Mouse (Mus musculus): ENCODE measurements at regions not wholly inside any gene's neighbourhood (a gene's known extent, or its start where the extent isn't known, plus 50 kb on each side); places are given as distances from the start of the nearest gene placed in this dataset.

DNA sequence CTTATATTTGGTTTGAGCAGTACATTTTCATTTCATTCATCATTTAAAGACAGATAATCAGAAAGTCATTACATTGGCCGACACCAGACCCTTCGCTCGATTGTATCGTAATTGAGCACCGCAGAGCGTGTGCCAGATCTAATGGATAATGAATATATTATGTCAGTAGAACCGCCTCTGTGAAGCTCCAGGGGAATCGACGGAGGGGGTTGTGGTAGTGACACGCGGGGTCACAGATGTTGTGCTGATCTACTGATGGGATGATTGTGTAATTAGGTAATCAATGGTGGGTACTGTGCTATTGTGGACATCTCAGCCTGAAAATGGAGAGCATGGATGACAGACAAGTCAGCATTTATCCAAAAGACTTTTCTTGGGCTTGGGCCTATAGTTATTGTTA lies 414.3 kb upstream of the Tenm2 start:
- DNase-seq (ENCODE audit: low spot score), result peak; percentile 15

DNA sequence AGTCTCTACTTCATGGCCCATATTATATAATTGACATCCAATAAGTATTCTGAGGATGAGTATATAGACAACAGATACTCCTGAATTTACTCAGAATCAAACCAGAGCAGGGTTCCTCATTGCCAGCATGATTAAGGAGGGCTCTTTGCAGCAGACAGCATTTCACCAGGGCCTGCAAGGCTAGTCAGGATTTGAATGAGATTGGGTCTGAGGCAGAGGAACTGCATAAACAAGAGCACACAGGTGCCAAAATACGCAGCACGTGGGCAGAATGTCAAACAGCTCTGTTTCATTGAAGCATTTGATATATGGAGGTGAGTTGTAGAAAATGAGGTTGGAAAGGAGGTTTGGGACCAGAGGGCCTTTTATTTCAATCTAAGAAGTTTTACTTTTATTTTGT lies 387.5 kb upstream of the Tenm2 start:
- no peak for DNase-seq (ENCODE audit: low spot score)

DNA sequence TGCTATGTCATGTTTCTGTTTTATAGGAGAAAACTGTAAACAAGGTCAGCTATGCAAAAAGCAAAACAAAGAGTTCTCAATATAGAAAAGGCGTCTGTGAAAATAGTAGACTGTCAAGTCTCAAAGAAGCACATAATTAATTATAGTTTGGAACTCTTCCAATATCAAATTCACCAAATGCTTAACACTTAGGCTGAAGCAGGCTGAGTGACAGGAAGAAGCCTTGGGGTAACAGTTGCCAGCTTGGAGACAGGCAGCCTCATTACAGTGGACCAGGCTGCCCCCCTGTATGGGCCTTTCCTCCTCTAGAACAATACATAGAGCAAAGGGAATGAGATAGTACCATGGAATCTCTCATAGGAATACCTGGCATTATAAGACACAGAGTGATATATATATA lies 364.8 kb upstream of the Tenm2 start:
- no peak for DNase-seq (ENCODE audit: low spot score)

DNA sequence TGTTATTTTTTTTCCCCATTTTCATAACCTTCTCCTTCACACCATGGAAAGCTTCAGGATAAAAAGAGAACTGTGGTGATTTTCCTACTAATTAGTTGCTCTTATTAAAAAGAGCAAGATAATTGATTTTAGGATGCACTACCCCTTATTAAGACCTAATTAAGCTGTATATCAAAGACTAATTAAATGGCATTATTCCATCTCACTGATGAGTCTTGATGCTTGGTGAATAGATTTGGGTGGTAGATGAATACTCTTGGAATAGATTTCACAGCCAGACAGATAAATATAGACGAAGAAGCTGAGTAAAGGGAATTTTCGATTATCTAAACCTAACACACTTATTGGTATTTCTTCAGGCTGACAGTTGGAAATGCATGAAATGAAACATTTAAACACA lies 346.5 kb upstream of the Tenm2 start:
- DNase-seq (ENCODE audit: low spot score), result no peak

DNA sequence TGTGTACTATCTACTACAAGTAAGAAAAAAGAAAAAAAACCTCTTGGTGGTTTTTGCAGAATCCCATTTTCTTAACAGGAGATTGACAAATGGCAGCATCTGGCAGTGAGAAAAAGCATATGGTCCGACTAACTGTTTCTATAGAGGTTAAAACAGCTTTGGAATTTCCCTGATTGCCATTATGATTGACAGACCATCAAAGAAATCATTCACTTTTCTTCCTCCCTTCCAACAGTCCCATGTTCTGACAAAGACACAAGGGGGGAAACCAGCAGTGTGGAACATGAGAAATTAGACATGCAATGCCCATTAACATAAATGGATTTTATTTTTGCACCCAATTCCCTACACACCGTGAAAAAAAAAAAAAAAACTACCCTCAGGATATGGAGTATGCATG lies 297.9 kb upstream of the Tenm2 start:
- no peak for DNase-seq (ENCODE audit: low spot score)

DNA sequence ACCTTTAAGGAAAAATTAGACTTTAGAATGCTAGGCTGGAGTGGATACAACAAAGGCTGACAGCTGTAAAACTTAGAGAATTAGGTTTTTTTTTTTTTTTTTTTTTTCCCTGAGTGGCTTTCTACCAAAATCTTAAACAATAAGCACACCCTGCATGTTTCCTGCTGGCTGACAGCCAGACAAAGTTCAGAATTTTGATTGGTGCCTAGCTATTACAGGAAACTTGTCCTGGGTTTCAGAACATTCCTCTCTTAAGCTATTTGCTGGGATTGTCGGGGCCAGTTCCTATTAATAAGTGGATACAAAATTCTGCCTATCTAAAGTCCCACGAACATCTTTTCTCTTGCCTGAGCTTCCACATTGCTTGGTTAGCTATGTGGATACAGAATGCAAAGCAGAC lies 296.7 kb upstream of the Tenm2 start:
- DNase-seq (ENCODE audit: low spot score), result no peak

DNA sequence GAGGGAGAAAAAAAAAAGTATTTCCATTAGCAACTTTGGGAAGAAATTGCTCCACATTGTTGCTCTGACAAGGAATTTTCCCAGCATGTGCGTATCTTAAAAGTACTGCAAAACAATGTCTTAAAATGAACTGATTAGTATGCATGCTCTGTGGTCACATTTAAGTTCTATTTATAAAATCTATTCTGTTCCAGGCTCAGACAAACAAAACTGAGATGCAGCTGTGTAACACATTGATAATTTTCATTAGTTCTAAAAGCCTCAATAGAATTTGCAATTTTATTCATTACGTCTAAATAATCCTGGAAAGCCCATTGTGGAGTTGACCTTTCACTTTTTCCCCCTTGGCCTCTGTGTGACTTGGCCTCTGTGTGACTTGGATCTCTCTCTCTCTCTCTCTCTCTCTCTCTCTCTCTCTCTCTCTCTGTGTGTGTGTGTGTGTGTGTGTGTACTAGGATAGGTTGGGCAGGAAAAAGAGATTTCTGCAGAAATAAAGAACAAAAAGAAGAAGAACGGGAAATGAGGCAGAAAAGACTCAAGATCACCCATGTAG lies 262.8 kb upstream of the Tenm2 start:
- DNase-seq (ENCODE audit: low spot score), result no peak

DNA sequence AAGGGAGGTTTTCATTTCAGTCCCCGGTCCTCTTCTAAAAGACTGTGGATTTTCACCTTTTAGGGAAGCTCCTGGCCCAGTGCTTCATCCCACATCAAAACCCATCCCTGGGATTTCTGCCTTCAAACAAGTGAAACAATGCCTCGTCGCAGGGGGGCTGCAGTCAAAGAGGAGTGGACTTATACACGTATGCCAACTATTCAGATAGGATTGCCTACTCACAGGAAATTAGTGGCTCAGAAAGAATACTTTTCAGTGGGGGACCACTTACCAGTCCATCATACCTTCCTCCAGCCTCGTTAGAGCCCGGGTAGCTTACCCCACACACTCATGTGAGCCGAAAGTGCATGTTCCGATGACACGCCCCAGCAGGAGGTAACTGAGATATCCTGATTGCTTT lies 262.1 kb upstream of the Tenm2 start:
- peak; percentile 5 for DNase-seq (ENCODE audit: low spot score)

DNA sequence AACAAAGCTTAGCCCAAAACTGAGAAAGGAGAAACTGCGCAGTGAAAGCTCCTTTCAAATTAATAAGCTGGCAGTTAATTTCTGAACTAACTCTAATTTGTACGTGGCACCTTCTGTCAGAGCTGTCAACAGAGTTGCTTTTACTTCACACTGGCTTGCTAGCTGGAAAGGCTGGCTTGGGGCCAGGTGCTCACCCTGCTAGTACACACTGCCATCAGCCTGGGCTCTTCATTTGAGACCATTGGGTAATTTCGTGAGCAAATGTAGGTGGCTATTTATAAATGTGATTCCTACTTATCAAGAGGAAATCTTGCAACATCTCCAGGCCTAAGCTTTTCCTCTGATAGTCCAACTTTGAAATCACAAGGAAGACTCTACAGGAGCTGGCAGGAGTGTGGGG lies 244.5 kb upstream of the Tenm2 start:
- no peak for DNase-seq (ENCODE audit: low spot score)

DNA sequence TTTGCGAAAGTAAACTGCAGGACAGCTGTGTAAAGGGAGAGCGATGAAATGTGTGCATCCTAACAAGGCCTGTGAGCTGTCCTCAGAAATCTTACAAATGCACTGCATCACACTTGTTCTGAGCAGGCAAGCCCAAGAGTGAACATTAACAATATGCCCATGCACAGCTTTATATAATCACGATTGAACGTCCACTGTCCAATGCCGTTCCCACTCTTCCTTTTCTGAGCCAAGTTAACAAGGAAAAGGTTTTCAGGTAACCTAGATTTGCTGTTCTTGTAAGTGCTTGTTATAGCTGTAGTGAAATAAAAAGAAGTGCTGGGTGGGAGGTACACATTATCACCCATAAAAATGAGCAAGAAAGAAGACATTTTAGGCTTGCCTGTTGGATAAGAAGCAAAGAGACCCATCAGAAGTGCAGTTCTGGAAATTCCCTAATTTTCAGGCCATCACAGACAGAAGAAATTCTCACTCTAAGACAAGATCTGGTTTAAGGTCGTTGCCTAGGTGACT lies 243.3 kb upstream of the Tenm2 start:
- no peak for DNase-seq (ENCODE audit: low spot score)

DNA sequence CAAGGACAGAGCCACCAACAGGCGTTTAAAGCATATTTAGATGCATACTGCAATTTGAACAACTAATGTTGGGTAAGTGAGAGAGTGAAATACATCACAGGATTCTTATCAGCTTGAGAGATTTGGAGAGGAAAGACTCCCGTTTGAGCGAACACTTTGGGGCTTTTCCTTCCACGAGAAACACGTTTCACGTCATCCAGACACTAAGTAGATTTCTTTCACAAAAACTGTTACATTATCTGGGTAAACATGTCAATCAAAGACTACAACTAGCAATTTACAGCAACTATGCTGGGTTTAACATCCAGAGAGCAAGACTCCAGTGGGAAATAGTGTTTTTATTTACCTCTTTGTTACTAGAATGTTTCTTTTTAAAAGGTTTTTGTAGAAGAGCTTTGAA lies 238.3 kb upstream of the Tenm2 start:
- DNase-seq (ENCODE audit: low spot score), result no peak

DNA sequence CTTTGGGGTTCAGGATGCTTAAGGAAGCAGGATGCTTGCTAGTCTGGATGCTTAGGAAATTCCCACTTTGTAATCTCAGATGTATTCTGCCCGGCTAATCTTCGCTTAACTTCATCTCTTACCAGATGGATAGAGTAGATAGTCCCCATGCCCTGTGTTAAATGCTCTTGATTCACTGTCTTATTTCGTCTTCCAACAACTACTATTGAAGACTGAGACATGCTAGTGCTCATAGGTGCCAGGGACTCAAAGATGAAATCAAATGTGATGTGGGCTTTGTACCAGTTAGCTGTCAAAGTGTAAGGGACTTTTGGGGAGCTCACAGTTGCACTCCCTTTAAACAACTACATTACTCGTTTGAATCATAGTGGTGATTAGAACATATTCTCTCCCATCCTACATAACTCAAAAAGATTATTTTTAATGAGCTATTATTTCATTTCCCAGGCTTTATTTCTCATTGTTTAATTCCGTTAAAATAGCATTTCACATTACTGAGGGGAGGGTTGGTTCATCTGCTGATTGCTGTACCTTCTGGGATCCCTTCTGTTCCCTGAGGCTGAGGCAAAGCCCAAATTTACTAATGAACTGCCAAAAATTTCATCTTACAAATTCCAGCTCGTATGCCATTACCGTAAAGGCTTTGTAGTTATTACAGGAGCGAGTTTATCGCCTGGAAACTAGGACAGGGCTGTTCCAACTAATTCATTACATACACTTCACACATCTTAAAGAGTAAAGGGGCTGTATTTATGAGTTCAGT lies 228.1 kb upstream of the Tenm2 start:
- no peak for DNase-seq (ENCODE audit: low spot score)

DNA sequence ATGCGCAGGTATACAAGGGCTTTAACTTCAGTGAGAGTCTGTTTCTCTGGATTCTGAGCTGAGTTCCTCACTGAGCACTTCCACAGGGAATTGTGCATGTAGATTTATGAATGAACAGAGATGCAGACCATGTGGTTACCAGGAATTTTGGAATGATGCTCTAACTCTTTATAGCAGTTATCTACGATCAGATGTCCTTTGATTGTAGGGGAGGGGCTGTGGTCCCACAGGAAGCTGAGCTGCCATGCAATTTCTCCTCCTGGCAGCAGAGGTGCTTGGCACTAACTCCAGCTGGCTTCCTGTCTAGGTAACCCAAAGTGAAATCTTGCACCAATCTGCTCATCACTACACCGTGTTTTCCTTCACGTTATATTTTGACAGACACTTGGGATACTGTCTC lies 226.6 kb upstream of the Tenm2 start:
- no peak for DNase-seq (ENCODE audit: low spot score)

DNA sequence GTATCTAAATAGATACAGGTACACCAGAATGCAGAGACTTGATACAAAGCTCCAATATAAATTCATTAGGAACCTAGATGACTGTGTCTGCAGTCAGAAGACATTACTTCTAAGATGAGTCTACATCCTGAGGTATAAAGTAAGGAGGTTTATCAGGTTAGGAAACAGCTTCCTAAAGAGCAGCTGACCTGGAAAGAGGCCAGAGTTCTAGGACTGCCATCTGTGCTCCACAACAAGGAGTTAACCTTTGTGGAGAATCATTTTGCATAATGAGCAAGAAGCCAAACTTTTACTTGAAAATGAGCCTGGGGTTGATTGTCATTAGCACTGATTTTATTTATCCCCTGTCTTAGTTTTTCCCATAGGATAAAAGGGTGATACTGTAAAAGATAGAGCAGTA lies 211.6 kb upstream of the Tenm2 start:
- DNase-seq (ENCODE audit: low spot score), result no peak

DNA sequence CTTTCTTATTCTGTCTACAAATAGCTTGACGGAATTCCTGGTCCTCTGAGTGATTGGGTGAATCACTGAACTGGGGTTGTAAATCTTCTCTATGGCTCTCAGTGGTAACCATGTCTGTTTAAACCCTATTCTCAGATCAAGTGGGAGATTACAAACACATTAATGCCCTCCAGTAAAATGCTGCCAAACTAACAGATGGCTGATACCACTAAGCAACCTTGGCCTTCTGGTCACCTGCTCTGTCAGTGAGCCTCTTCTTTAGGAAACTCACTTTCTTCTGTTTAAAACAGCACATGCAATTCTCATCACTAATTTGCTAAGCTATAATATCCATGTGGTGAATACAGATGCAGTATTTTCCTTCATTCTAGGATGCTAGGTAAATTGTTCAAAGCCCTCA lies 210.9 kb upstream of the Tenm2 start:
- DNase-seq (ENCODE audit: low spot score), result no peak

DNA sequence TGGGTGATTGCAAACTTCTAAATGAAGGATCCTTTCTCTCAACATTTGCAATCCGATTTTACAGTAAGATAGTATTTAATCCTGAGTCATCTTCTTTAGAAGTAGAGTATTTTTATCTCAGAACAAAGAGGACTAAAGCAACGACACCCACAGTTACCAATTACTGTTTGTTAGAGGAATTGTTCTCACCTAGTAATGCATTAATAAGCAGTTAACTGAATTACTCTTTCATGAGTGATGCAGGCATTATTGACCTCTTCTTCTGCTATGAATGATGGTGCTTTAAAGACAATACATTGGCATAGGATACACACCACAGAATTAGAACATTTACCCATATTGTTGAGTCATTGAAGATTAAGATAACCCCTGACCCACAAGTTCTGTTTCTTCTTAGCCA lies 207.0 kb upstream of the Tenm2 start:
- DNase-seq (ENCODE audit: low spot score), result peak; percentile 22

DNA sequence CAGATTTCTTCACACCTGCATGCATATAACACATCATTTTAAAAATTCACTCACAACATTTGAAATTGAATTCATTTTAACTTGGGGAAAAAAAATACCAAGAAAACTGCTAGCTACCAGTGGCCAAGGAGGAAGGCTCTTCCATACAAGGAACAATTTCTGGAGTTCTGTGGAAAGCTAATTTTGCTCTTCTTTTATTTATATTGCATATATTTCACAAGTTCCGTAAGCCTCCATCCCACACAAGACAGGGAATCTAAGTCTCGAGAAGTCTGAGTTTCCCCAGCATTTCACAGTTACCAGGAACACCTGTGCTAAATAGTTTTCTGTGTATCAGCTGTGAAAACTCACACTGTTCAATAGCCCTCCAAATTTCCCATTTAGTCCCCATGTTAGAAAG lies 198.8 kb upstream of the Tenm2 start:
- DNase-seq (ENCODE audit: low spot score), result no peak

DNA sequence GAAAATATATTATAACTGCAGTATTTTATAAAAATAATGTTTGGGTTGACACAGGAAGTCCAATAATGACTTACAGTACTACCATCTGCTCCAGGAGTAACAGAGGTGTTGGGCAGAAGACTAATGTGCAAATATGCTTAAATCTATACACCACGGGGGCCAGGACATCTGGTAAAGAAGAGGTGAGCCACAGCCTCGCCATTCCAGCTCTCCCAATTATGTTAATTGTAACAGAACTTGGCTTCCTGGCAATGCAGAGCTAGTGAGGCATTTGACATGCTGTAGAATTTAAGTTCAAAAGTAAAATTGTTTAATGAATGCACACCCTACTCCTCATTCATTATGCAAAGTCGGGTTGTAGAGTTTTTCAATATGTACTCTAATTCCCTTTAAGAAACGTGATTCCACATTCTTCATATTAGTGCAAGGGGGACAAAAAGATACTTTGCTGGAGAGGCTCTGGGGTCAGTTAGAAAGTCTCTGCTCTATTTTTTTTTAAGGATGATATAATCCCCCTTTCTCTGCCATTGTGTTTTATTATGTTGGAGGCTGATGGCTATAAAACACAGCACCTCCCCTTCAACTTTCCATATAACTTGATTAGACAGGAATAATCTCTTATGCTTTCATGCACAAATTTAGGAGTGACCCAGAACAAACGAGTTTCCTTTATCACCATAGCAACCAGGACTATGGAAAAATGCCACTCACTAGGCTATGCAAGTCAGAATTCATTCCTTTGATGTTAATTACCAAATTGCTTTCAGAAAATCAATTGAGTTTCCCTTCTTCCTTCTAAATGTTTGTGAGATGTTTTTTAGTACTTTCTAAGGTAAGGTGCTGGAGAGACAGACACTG lies 188.8 kb upstream of the Tenm2 start:
- peak; percentile 19 for DNase-seq (ENCODE audit: low spot score)

DNA sequence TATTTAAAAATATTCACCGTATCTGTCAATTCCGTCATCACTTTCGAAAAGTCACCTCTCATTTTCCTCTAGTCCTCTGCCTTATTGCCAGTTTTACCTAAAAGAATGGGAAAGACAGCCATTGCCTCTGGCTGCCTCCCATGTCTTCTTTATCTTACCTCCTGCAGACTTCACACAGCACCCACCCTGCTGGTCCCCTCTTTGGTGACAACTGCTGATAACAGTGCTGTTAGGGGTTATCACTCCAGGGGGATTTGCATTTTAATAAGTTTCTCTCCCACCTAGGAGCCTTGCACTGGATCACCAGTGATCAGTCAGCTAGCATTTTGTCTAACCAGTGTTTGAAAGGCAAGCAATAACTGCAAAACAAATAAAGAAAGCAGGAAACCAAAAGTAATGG lies 177.1 kb upstream of the Tenm2 start:
- DNase-seq (ENCODE audit: low spot score), result no peak

DNA sequence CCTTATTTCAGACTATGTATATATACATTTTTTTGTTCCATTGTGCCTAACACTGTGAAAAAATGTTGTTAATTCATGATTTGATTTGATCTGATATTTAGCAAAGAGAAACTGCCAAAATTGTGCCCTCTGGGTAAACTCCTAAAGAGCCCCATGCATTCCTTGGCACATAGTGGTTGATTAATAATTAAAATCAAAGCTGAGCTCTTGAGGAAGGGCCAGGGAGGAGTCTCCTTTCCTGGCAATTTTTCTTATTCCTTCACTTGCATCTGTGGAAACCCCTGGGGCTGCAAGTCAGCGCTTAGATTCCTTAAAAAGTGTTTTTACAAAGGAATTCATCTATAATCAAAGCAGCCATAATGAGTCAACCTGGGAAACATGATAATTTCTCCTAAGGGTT lies 132.2 kb upstream of the Tenm2 start:
- DNase-seq (ENCODE audit: low spot score), result no peak

DNA sequence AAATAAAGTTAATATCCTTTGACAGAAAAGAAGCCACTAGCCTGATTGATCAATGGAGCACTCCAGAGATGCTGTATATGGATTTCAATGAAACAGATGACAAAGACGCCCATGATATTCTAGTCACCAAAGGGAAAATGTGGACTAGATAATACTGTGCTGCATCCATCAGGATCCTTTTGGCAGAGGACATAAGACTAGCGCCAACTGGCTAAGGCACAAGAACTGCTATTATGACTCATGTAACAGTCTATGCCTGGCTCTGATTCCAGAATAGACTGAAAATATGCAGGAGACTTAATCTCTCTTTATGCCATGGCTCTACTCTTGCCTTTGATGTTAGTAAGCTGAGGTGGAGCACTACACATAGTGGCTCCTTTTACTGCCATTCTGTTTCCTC lies 128.7 kb upstream of the Tenm2 start:
- DNase-seq (ENCODE audit: low spot score), result no peak

DNA sequence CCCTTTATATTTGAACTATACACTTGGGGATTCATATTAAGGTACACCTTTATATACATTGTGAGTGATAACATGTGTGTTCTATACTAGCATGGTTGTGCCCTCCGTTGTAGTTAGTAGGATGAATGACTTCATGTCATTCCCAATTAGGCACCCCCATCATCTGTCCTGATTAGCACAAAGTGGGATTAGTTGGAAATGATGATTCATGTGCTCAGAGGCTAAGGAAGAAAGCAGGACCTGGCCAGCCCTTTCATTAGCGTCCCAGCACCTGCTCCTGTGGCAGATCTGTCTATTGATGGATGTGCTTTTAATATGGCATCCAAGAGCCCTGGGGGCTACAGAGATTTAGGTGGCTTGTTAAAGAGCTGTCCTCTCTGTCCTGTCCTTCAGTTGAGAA lies 119.3 kb upstream of the Tenm2 start:
- peak; percentile 25 for DNase-seq (ENCODE audit: low spot score)

DNA sequence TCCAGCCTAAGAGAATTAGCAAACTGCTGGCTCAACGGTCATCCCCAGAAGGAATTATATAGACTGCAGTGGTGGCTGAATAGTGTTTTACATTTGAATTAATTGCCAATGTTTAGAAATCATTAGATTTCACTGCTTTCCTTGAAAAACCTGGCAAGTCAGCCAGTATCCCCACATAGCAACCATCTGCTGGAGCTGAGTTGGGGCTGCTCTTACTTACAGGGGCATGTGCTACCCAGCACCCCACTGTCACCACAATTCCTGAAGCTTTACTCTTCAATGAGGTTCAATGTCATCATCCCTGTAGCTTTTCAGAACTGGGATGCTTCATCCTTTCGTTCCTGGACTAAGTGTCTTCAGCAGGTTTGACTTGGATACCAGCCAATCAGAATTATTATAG lies 73.9 kb upstream of the Tenm2 start:
- no peak for DNase-seq (ENCODE audit: low spot score)

Data from retina, embryonic 14.5 days (tissue).